Mouse (Mus musculus): ENCODE measurements around the gene Tbl1x.
"Not testable (repeated sequence)": the region's sequence is repeated elsewhere in the genome, so short reads cannot be mapped to it uniquely, and the experiment has no call there.

Gene Tbl1x

DNA sequence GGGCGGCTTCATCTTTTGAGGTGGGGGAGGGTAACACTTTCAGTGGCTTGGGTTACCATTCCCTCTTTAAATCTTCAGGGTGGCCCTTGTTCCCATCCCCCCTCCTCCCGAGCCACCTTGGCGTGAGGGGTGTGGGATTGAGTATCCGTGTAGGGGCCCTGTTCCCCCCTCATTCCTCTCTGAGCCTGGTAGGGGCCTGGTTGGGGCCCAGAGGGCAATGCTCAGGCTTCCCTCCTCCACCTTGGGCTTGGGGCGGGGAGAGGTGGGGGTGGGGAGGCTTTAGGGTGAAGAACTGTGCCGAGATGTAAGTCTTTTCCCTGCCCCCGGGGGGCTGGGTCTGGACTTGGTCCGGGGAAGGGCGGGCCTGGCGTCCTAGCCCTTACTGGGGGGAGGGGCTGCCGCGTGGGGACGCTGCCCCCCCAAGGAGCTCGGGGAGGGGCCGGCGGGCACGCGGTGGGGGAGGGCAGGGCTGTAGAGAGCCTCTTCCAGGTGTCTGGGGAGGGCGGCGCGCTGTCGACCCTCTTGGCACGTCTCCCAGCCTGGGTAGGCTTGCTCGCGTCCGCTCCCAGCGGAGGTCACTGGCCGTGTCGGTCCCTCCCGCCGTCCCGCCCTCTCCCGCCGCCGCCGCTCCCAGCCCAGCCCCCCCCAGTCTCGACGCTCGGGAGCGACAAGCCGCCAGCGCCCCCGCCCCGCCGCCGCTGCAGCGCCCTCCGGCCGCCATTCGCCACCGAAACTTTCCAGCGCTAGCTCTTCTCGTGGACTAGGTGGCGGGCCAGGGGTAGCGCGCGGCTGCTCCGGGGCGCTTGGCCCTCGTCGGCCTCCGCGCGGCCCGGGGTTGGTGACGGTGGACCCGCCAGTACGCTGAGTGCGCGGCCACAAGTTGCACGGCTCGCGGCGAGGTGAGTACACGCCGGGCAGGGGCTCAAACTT lies at the start of gene Tbl1x:
Gene Tbl1x, plus strand, starts transcription at position 643 of the 930 bp plus-strand sequence.
- peak; percentile 34 for DNase-seq (ENCODE audit: low spot score)

DNA sequence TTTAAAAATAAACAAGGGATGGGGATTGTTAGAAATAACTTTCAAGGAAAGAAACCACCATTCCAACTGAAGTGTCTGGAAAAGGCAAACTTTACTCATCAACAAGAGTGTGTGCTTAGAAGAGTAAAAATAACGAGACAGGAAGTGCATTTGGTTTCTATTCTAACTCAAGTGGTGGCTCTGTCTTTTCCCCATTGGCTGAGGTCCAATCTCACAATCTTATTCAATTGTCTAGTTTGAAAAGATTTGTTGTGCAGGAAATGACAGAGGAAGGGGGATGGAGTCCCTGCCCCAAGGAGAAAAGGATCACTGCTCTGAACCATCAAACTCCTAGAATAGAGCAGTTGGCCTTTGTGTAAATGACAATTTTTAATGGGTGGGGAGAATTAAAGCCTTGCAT lies 41.6 kb upstream of the Tbl1x start:
- DNase-seq (ENCODE audit: low spot score): no peak

DNA sequence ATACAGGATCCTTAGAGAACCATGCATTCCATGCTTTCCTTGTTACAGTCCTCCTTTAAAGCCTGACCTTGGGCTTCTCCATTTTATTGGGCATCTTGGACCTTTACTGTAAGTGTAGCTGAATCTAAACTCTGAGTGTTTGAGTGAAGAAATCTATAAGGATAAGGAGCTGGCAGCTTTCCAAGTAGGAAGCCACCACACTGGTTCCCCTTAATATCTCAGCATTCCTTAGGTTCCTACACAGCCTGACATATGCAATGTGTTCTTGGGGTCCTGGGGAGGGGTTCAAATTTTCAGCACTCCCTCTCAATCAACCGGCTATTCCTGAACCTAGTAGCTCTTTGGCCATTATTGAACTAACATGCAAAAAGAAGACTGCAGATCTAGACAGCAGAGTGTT lies 38.0 kb upstream of the Tbl1x start:
- DNase-seq (ENCODE audit: low spot score): no peak

DNA sequence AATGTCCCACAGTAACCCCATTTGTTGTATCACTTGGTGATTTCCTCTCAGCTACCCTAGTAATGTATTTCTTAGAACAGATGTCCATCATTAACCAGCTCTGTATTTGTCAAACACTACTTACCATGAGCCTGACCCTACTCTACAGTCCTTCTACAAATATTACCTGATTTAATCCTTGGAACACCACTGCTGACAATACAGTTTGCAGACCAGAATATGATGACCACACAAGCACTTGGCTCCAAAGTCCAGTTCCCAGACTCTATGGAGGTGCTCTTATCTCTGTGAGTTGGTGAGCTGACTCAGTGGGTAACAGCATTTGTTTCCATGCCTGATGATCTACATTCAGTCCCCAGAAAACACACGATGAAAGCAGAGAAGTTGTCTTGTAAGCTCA lies 37.3 kb upstream of the Tbl1x start:
- no peak for DNase-seq (ENCODE audit: low spot score)

DNA sequence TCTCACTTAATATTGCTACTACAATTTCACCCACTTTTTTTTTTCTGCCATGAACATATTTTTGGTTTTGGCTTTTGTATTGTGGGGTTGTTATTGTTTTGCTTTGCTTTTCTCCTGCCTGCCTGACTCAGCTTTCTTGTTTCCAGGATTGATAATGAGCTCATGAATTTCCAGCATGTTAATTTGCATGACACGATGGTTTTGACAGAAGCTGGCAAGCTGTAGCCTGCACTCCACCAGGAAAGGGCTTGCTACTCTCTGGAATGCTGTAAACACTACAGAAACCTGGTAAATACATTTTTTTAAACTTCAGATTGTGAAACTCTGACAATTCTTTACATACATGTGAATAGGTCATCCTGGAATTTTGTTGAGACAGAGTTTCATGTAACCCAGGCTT lies 36.3 kb upstream of the Tbl1x start:
- no peak for DNase-seq (ENCODE audit: low spot score)

DNA sequence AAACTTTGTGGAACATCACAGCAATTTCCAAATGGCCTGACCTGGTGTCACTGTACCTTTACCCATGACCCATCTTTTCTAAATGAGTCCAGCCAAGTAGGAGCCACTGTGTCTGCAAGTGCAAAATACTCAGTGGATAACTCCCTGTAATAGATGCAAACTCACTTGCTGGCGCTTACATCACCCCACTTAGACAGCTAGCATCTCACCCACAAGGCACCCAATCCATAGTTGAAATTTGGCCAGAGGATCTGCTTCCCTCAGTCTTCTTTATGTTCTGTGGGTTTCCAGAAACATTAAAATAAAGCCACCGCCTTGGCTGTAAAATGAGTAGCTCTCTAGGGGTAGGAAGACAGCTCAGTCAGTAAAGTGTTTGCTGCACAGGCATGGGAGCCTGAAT lies 33.3 kb upstream of the Tbl1x start:
- no peak for DNase-seq (ENCODE audit: low spot score)

DNA sequence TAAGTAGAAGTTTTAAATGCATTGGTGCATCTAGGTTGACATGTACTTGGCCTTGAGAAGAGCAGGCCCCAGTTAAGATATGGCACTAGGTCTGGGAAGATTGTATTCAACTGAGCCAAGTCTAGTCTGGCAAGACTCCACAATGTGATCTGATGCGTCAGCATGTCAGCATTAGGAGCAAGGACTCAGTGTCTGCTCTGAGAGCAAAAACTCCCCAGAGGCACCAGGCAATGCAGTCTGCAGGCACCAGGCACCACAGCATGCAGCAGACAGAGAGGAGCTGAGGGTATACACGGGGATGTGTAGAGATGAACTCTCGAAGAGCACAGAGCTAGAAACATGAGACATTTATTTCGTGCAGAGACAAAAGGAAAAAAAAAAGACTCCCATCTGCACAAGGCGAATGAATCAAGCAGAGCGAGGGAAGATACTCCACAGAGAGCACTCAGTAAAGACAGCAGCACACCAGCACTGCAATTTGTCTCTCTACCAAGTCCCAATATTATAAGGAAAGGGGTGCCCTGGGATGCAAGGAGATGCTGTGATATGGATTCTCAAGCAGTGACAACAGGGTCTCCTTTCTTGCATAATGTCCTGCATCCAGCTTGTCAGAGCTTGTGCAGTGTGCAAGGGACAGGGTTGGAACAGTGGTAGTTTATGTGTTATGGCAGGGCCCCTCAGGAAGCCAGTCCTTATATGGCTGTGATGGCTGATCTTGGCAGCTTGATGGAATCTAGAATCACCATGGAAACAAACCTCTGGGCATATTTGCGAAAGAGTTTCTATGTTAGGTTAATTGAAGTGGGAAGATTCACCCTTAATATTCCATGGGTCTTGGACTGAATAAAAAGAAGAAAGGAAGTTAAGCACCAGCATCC lies 22.7 kb upstream of the Tbl1x start:
- no peak for DNase-seq (ENCODE audit: low spot score)

DNA sequence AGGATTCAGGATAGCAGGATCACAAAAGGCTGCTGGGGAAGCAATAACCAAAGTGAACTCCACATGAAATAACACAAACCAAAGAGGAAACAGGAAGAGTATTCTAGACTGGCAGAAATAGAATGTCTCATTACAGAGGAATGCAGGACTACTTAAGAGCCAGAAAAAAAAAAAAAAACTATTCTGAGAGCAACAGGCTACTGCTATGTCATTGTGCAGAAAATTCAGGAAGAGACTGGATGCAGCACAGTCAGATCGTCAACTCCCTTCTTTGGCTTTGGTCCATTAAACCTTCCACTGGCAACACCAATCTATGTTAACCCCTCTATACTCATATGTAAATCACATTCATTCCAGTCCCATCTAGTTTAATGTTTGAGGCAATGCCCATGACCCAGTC lies 20.7 kb upstream of the Tbl1x start:
- no peak for DNase-seq (ENCODE audit: low spot score)

DNA sequence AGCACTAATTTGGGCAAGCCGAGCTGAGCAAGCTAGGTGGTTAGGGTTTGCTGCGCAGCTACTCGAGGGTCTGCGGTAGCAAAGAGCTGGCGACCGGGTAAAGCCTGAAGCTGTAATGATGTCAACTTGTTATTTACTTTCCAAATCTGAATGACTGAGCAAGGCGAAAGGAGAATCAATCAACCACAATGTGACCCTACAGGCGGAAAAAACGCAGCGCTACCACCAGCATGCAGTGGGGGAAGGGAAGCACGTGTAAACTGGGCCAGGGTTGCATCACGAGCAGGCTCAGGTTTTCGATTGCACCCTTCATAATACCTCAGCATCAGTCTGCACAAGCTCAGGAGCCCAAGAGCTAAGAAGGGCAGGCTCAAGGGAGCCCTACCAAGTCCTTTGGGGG lies 1.7 kb upstream of the Tbl1x start:
- DNase-seq (ENCODE audit: low spot score): peak; percentile 67

DNA sequence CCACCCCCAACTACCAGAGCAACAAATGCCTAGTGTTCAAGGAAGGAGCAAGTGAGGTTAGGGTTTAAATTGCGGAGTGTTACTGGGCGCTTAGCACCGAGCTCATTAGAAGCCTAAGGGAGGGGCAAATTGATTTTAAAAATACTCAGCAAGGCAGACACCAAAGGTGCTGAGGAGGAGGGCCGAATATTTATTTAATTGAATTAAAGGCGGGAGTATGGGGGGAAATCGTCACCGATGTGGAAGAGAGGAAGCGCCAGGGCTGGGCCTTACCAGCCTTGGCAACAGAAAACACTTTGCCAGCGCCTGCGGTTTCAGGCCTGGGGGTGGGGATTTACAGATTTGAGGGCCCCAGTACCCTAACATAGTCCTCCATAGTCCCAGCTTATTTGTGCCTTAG lies 1.0 kb upstream of the Tbl1x start:
- DNase-seq (ENCODE audit: low spot score): peak; percentile 20

DNA sequence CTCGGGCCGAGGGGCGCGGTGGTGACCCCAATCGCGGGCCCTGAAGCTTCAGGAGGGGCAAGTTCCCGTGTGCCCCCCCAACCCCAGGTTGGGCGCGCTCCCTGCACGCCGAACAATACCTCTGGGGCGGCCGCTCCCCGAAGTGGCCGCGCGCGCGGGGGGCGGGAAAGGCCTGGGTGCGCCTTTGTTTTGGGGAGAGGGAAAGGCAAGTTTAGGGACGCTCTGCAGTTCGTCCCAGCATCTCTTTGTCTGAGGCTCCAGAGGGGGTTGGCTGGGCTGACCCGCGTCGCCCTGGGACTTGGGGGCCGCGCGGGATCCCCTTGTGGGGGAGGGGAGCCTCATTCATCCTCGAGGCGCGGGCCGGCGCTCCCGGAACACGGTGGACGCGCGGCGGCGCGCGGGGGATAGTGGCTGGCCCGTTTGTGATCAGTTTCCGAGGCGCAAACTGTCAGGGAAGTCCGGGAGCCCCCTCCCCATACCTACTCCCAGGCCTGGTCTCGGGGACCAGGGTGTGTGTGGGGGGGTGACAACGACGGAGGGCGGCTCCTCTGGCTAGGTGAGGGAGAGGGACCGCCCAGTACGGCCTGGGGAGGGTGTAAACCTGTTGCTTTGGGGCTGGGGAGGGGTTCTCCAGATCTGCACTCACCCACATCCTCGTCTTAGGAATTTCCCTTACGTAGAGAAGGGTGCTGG lies 634 bp downstream of the Tbl1x start:
- DNase-seq (ENCODE audit: low spot score): peak; percentile 16

DNA sequence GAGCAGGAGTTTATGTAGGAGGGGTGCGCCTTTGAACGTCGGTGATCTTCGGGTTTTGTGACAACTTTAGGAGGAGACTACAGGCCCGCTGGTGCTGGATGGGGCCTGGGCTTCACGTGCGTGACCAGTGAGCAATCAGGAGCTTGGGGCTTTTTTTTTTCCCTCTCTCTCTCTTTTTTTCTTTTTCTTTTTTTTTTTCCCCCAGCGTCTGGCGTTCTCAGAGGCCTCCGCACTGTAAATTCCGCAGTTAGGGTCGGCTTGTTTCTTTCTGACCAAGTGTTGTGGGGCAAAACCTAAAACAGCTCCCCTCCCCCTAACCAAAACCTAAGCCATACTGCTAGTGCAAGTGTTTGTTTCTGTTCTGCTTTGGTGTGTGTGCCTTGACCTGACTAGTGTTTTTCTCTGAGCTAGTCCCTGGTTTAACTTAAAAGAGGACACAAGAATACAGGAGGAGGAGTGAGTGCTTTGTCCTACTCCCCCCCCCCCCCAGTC lies 1.2 kb downstream of the Tbl1x start:
- DNase-seq (ENCODE audit: low spot score): no peak

DNA sequence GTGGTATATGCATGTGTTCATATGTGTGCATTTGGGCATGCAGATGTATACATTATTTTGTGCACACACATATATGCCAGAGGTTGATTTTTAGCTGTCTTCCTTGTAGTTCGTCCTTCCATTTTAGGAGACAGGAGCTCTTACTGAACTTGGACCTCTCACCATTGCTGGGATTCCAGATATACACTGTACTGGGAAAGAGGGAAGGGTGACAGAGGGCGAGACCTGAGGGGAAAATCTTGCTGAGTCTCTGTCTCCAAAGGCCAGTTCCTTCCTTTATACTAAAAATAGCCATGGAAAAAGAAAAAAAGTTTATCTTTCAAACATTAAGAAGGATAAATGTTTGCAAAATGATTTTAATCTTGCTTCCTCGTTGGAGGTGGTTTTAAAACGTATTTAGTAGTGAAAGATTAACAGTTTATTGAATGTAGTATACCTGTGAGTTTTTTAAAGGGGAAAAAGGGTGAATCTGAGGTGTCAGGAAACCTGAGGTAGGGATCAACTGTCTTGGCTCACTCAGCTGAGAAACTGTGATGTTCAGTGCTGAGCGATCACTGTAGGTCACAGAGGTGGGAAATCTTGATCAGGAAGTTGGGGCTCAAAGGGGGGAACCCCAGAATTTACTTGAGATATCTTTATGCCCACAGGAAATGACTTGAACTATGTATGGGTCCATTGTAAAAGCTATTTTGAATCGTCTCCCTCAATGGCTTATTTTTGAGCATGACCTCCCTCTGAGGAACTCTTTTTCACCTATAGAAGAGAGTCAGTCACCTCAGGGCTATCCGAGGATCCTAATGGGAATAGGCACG lies 6.7 kb downstream of the Tbl1x start:
- no peak for DNase-seq (ENCODE audit: low spot score)

DNA sequence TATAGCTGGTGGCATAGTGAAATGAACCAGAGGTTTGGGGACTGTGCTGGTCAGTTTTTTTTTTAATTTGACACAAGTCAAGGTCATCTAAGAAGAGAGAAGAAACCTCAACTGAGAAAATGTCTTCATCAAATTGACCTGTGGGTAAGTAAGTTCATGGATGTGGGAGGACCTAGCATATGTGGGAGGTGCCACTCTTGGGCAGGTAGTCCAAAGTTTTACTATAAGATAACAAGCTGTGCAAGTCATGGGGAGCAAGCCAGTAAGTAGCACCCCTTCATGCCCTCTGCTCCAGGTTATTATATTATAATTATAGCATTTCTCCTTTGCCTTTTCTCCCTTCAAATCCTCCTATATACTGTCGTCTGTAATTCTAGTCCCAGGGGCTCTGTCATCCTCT lies 8.1 kb downstream of the Tbl1x start:
- DNase-seq (ENCODE audit: low spot score): no peak

DNA sequence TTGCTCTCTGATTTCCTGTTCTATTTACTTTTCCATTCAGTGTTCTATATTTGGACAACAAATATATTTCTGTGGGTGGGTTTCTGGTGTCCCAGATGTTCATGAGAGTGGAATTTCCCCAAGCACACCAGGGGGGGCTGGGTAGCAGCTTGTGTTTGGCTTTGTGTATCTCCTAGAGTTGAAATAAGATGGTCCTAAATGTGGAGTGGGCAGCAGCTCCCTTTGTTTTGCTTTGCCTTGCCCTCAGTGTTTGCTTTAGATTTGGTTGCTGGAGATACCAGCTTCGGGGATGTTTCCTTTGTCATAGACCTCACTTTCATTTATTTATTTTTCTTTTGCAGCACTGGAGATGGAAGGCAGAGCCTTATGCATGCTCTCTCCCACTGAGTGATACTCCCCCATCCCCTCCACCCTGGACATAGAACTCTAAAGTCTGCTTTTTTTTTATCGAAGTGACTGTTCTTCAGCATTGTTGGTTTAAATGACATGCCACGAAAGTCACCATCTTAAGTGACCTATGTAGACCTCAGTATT lies 12.1 kb downstream of the Tbl1x start:
- DNase-seq (ENCODE audit: low spot score): no peak

DNA sequence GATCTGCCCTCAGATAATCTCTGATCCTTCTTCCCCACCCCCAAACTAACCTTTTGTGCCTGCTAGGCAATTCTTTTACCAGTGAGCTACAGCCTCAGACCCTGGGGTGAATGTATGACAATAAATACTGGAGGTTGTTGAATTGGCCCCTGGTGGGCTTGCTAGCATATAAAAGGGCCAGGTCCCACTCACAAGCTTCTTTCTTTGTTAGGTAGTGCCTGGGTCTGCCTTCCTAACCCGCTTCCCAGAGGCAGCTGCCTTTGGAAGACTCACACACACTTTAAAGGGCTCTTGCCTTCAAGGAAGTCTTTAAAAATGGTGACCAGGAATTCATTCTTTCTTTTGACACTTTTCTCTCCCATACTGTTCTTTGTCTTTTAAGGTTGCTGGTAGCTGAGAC lies 14.4 kb downstream of the Tbl1x start:
- DNase-seq (ENCODE audit: low spot score): no peak

DNA sequence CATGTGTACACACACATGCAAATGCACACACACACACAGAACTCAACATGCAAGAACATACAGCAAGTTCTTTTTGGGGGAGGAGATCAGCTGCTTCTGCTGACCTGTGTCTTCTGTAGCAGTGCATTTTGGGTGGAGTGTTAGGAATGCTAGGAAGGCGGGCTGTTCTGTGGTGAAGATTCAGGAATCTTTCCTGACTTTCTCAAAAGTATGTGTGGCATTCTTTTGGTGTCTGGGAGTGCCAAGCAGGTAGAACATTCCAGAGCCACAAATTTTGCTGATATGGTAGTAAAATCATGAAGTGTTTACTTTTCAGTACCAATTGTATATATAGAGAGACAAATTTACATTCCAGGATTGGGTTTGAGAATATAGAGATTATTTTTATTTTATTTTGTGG lies 17.6 kb downstream of the Tbl1x start:
- DNase-seq (ENCODE audit: low spot score): no peak

DNA sequence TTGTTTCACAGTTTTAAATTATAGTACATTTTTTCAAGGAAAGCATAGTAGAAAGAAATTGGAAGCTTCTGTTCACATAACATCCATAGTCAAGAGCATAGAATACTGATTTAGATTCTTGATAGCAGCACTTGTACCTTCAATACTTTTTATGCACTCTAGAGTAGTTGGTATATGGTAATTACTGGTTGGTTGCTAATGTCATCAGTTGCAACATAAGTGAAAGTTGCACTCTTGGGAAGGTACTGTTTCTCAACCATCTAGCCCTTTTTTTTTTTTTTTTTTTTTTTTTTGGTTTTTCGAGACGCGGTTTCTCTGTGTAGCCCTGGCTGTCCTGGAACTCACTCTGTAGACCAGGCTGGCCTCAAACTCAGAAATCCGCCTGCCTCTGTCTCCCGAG lies 20.2 kb downstream of the Tbl1x start:
- no peak for DNase-seq (ENCODE audit: low spot score)

DNA sequence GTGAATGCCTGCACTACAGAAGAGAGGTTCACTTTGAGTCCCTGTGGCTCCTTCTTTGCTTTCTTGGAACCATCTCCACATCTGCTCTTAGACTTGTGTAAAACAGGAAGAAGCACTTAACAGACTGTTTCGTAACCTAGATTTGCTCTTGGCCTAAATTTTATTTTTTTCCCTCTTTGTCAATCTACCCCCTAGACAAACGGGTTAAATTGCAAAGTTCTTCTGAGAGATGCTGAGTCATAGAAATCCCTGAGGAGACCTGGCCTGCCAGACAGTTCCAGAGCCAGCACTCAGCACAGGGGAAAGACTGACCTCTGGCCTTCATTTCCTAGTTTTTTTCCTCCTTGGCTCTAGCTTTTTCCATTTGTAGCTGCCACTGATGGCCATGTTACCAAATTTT lies 23.1 kb downstream of the Tbl1x start:
- DNase-seq (ENCODE audit: low spot score): no peak

DNA sequence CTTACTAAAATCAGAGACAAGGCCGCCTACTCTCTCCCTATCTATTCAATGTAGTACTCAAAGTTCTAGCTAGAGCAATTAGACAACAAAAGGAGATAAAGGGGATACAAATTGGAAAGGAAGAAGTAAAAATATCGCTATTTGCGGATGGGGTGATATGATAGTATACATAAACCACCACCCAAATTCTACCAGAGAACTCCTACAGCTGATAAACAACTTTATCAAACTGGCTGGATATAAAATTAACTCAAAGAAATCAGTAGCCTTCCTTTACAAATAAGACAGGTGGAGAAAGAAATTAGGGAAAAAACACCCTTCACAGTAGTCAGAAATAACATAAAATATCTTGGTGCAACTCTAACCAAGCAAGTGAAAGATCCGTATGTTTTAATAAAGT lies 29.0 kb downstream of the Tbl1x start:
- DNase-seq (ENCODE audit: low spot score): not testable (repeated sequence)

DNA sequence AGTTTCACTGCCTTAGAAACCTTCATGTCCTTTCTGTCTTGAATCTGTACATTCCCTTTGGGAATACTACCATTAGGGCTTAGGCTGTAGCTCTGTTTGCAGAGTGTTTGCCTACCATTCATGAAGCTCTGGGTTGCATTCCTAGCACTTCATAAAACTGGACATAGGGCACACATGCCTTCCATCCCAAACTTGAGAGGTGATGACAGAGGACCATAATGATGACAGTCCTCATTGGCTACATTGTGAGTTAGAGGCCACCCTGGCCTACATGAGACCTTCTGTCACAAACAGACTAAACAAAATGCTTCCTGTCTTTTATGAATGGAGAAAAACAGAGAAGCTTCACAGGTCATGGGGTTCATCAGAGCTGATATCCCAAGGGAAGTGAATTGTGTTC lies 33.2 kb downstream of the Tbl1x start:
- no peak for DNase-seq (ENCODE audit: low spot score)
